Mouse (Mus musculus) right cerebral cortex, postnatal 25 days (tissue): ENCODE results near the gene Dusp28.
A peak's percentile ranks its signal among the peaks of the same experiment; 100 is the strongest.

Source experiments
- DNase-seq: peaks from one replicate; pipeline ENCODE4 v3.0.0; 2022

The Dusp28 gene

GRCm38 (mm10) chr1:92908664-92909063 lies 1.9 kb downstream of the Dusp28 start:
- no peak for DNase-seq

GRCm38 (mm10) chr1:92909068-92909467 lies 2.3 kb downstream of the Dusp28 start:
- no peak for DNase-seq

- DNase-seq = peak; percentile 82
These were observed 3.6 kb downstream of the Dusp28 start, which contains the start of gene Rnpepl1 for GRCm38 (mm10) chr1:92910239-92910885. Gene Rnpepl1 (plus strand): TSS chr1:92910783.

GRCm38 (mm10) chr1:92910925-92911720 lies 4.3 kb downstream of the Dusp28 start:
- DNase-seq = peak; percentile 80

GRCm38 (mm10) chr1:92911721-92912138 lies 4.9 kb downstream of the Dusp28 start:
- DNase-seq = no peak

- no peak for DNase-seq
These were observed 5.5 kb downstream of the Dusp28 start for GRCm38 (mm10) chr1:92912286-92912685.

- no peak for DNase-seq
These were observed 7.5 kb downstream of the Dusp28 start for GRCm38 (mm10) chr1:92914239-92914638.

GRCm38 (mm10) chr1:92914993-92915392 lies 8.2 kb downstream of the Dusp28 start:
- no peak for DNase-seq

GRCm38 (mm10) chr1:92916725-92917124 lies 9.9 kb downstream of the Dusp28 start:
- DNase-seq = no peak

- no peak for DNase-seq
These were observed 12.4 kb downstream of the Dusp28 start for GRCm38 (mm10) chr1:92919151-92919550.

- DNase-seq = no peak
These were observed 13.0 kb downstream of the Dusp28 start for GRCm38 (mm10) chr1:92919775-92920174.

GRCm38 (mm10) chr1:92920474-92921200 lies 13.9 kb downstream of the Dusp28 start:
- no peak for DNase-seq

GRCm38 (mm10) chr1:92921496-92921895 lies 14.7 kb downstream of the Dusp28 start:
- no peak for DNase-seq

- DNase-seq = no peak
These were observed 23.5 kb downstream of the Dusp28 start for GRCm38 (mm10) chr1:92930171-92930706.

GRCm38 (mm10) chr1:92933611-92934010 lies 26.8 kb downstream of the Dusp28 start:
- DNase-seq = no peak

- DNase-seq = peak; percentile 96
These were observed 27.5 kb downstream of the Dusp28 start, which contains the start of gene Capn10 for GRCm38 (mm10) chr1:92934182-92934827. Gene Capn10 (plus strand): TSS chr1:92934376.

- DNase-seq = no peak
These were observed 28.5 kb downstream of the Dusp28 start for GRCm38 (mm10) chr1:92935054-92935962.

- no peak for DNase-seq
These were observed 29.2 kb downstream of the Dusp28 start for GRCm38 (mm10) chr1:92935977-92936376.

- DNase-seq = no peak
These were observed 29.7 kb downstream of the Dusp28 start for GRCm38 (mm10) chr1:92936467-92936866.

- DNase-seq = no peak
These were observed 31.0 kb downstream of the Dusp28 start for GRCm38 (mm10) chr1:92937797-92938196.

- no peak for DNase-seq
These were observed 33.0 kb downstream of the Dusp28 start for GRCm38 (mm10) chr1:92939746-92940145.
